Comparison of ENCODE assay signal across 9 mouse cellular contexts in genomic region chr9:56894006-56894405, GRCm38 (mm10). TPM values are rescaled to one million over a fixed set of nuclear protein-coding genes. Genes with fewer than 3 reads are reported as not detected.
A peak's percentile ranks its signal among the peaks of the same experiment; 100 is the strongest.
DNase-seq lines count a peak whose midpoint lies in the region; ATAC-seq and TF ChIP-seq lines count a peak whose summit lies in the region.
"Had no signal": no experiment of that assay in that cellular context is flagged by ENCODE, and none has a peak within 500 bp of the region (broad histone marks: within the 10 kb centered on the region; RNA-seq: fewer than 3 reads in every experiment).

No protein-coding gene starts in this region.

- no peaks in the 10 kb centered on the region for H3K4me1 ChIP-seq in liver, embryonic 14.5 days (replicated peaks; ENCODE audit: control insufficient read depth in 2 of 2, insufficient read depth in 2 of 2, low read length in 1 of 2)
- 0 out of 2 replicates have a peak, but pooled peaks cover 6% of the 10 kb centered on the region for H3K4me1 ChIP-seq in liver, embryonic 11.5 days (replicated peaks; ENCODE audit: control insufficient read depth, insufficient read depth, low read length)
- peaks cover 9% of the 10 kb centered on the region; the same call in 1 of the 2 replicates for H3K4me1 ChIP-seq in hindbrain, postnatal 0 days (ENCODE audit: insufficient read depth, low read length)
- 0 out of 2 replicates have a peak, but pooled peaks cover 11% of the 10 kb centered on the region for H3K4me1 ChIP-seq in stomach, embryonic 16.5 days (ENCODE audit: control insufficient read depth, insufficient read depth, low read length)

- ATAC-seq in liver, embryonic 14.5 days (ENCODE audit: insufficient read depth): no peak
- ATAC-seq in liver, embryonic 11.5 days (replicated peaks; ENCODE audit: low FRiP score): no peak
- ATAC-seq in hindbrain, postnatal 0 days: no peak
- ATAC-seq in stomach, embryonic 16.5 days (ENCODE audit: insufficient read depth, low FRiP score): peak; percentile 25; the same call in 1 of the 2 replicates

- WGBS in liver, embryonic 14.5 days (ENCODE audit: insufficient replicate concordance): 11% methylated on average over 3 of the region's 3 CpGs
- 19% methylated on average over 3 of the region's 3 CpGs for WGBS in liver, embryonic 11.5 days
- 11% methylated on average over 3 of the region's 3 CpGs for WGBS in hindbrain, postnatal 0 days
- 24% methylated on average over 3 of the region's 3 CpGs for WGBS in stomach, embryonic 16.5 days

- TF ChIP-seq EP300 in liver, embryonic 14.5 days (IDR thresholded peaks at IDR 0.05; ENCODE audit: low read depth): no peak

- no peak overlapping the region for H3K27ac ChIP-seq in liver, embryonic 14.5 days
- H3K27ac ChIP-seq in liver, embryonic 11.5 days (ENCODE audit: low read depth, low read length): no peak overlapping the region
- H3K27ac ChIP-seq in hindbrain, postnatal 0 days: no peak overlapping the region
- H3K27ac ChIP-seq in stomach, embryonic 16.5 days (ENCODE audit: low read length): no peak overlapping the region

- H3K9ac ChIP-seq in liver, embryonic 14.5 days (replicated peaks): no peak overlapping the region
- H3K9ac ChIP-seq in liver, embryonic 11.5 days (ENCODE audit: low read depth, low read length): no peak overlapping the region
- H3K9ac ChIP-seq in hindbrain, postnatal 0 days (replicated peaks; ENCODE audit: low read length): no peak overlapping the region
- no peak overlapping the region for H3K9ac ChIP-seq in stomach, embryonic 16.5 days (ENCODE audit: low read length)

- TF ChIP-seq CTCF in liver, embryonic 14.5 days (IDR thresholded peaks at IDR 0.05; ENCODE audit: low read depth): peak; percentile 50
- peak; percentile 62 for TF ChIP-seq CTCF in hindbrain, postnatal 0 days (IDR thresholded peaks at IDR 0.05; ENCODE audit: low read depth)

- peak; percentile 46 for DNase-seq in embryo, embryonic 11 days
- no peak for DNase-seq in embryo, embryonic 9.5 days (ENCODE audit: extremely low spot score)
- DNase-seq in liver, embryonic 14.5 days (ENCODE audit: low read depth in 3 of 3, low spot score in 3 of 3): no peak
- no peak for DNase-seq in liver, embryonic 11.5 days (ENCODE audit: low spot score)
- DNase-seq in adipocyte (ENCODE audit: low spot score): peak; percentile 54
- peak; percentile 68 for DNase-seq in hindbrain, postnatal 0 days (ENCODE audit: low spot score)
- DNase-seq in left cerebral cortex, adult 11 months (ENCODE audit: low spot score): no peak

- H3K36me3 ChIP-seq in liver, embryonic 14.5 days (replicated peaks; ENCODE audit: control insufficient read depth, insufficient read depth, low read depth): no peaks in the 10 kb centered on the region
- H3K36me3 ChIP-seq in liver, embryonic 11.5 days (ENCODE audit: control insufficient read depth, insufficient read depth, low read length): no peaks in the 10 kb centered on the region
- H3K36me3 ChIP-seq in hindbrain, postnatal 0 days (ENCODE audit: insufficient read depth, low read length): no peaks in the 10 kb centered on the region
- H3K36me3 ChIP-seq in stomach, embryonic 16.5 days (ENCODE audit: control insufficient read depth, insufficient read depth, low read length): no peaks in the 10 kb centered on the region

- H3K4me3 ChIP-seq in liver, embryonic 14.5 days (ENCODE audit: insufficient read depth in 1 of 2, low read depth in 2 of 2, low read length in 2 of 2): no peak overlapping the region
- H3K4me3 ChIP-seq in liver, embryonic 11.5 days (ENCODE audit: low read depth, low read length): no peak overlapping the region
- H3K4me3 ChIP-seq in hindbrain, postnatal 0 days (ENCODE audit: low read length): no peak overlapping the region
- no peak overlapping the region for H3K4me3 ChIP-seq in stomach, embryonic 16.5 days (replicated peaks; ENCODE audit: low read length)

- H3K4me2 ChIP-seq in liver, embryonic 14.5 days (ENCODE audit: low read depth): no peak overlapping the region
- H3K4me2 ChIP-seq in liver, embryonic 11.5 days: no peak overlapping the region
- H3K4me2 ChIP-seq in hindbrain, postnatal 0 days (ENCODE audit: low read depth, low read length): no peak overlapping the region
- H3K4me2 ChIP-seq in stomach, embryonic 16.5 days (ENCODE audit: low read depth, low read length): 0 out of 2 replicates have a peak overlapping the region, but pooled peaks have one; percentile 9

- no peaks in the 10 kb centered on the region for H3K27me3 ChIP-seq in liver, embryonic 14.5 days (ENCODE audit: control insufficient read depth, insufficient read depth, low read length)
- no peaks in the 10 kb centered on the region; the same call in 1 of the 2 replicates for H3K27me3 ChIP-seq in liver, embryonic 11.5 days (replicated peaks; ENCODE audit: control insufficient read depth, insufficient read depth, low read length)
- H3K27me3 ChIP-seq in hindbrain, postnatal 0 days (ENCODE audit: insufficient read depth, low read length): no peaks in the 10 kb centered on the region
- no peaks in the 10 kb centered on the region for H3K27me3 ChIP-seq in stomach, embryonic 16.5 days (ENCODE audit: control insufficient read depth, insufficient read depth, low read length)

- H3K9me3 ChIP-seq in liver, embryonic 14.5 days (ENCODE audit: control insufficient read depth, low read length): no peaks in the 10 kb centered on the region
- H3K9me3 ChIP-seq in liver, embryonic 11.5 days (ENCODE audit: control insufficient read depth, low read length): no peaks in the 10 kb centered on the region
- no peaks in the 10 kb centered on the region for H3K9me3 ChIP-seq in hindbrain, postnatal 0 days (ENCODE audit: low read length)
- H3K9me3 ChIP-seq in stomach, embryonic 16.5 days (replicated peaks; ENCODE audit: control insufficient read depth, low read length): no peaks in the 10 kb centered on the region

RNA-seq across cellular contexts. Expression of gene Cspg4, which starts 29.2 kb away (rescaled TPM):
- 0.16 and 0.19 TPM in 2 replicates for polyA plus RNA-seq in liver, embryonic 14.5 days (2012; rRNA removed)
- polyA plus RNA-seq in liver, embryonic 14.5 days (2014; fragmentation: Nextera tagmentation; extraction: Ambion mirVana): 0.08 and 0.32 TPM in 2 replicates
- 1.1 and 1.3 TPM in 2 replicates for polyA plus RNA-seq in liver, embryonic 11.5 days (2014; fragmentation: Nextera tagmentation; extraction: Ambion mirVana)
- 42.1 and 46.6 TPM in 2 replicates for total RNA-seq in hindbrain, postnatal 0 days (2014; rRNA removed)
- polyA plus RNA-seq in hindbrain, postnatal 0 days (2015; fragmentation: Nextera tagmentation; extraction: Ambion mirVana): 7.3 and 7.6 TPM in 2 replicates
- polyA plus RNA-seq in stomach, embryonic 16.5 days (2015; fragmentation: Nextera tagmentation; extraction: Ambion mirVana): 24.0 and 28.1 TPM in 2 replicates

RNA-seq across cellular contexts. Expression of gene Odf3l1, which starts 29.5 kb away (rescaled TPM):
- not detected in 2 replicates for polyA plus RNA-seq in liver, embryonic 14.5 days (2012; rRNA removed)
- polyA plus RNA-seq in liver, embryonic 14.5 days (2014; fragmentation: Nextera tagmentation; extraction: Ambion mirVana): not detected in 2 replicates
- polyA plus RNA-seq in liver, embryonic 11.5 days (2014; fragmentation: Nextera tagmentation; extraction: Ambion mirVana): 0.17 TPM in 1 of 2 replicates, not detected in the other
- 0.42 TPM in 1 of 2 replicates, not detected in the other for total RNA-seq in hindbrain, postnatal 0 days (2014; rRNA removed)
- 0.14 and 0.16 TPM in 2 replicates for polyA plus RNA-seq in hindbrain, postnatal 0 days (2015; fragmentation: Nextera tagmentation; extraction: Ambion mirVana)
- polyA plus RNA-seq in stomach, embryonic 16.5 days (2015; fragmentation: Nextera tagmentation; extraction: Ambion mirVana): 1.2 and 1.3 TPM in 2 replicates
- total RNA-seq: ES-E14 had no signal

RNA-seq across cellular contexts. Expression of gene Snx33, which starts 34.2 kb away (rescaled TPM):
- 0.74 and 0.78 TPM in 2 replicates for polyA plus RNA-seq in liver, embryonic 14.5 days (2012; rRNA removed)
- polyA plus RNA-seq in liver, embryonic 14.5 days (2014; fragmentation: Nextera tagmentation; extraction: Ambion mirVana): 0.62 and 0.66 TPM in 2 replicates
- 3.8 and 3.9 TPM in 2 replicates for polyA plus RNA-seq in liver, embryonic 11.5 days (2014; fragmentation: Nextera tagmentation; extraction: Ambion mirVana)
- 6.7 and 9.7 TPM in 2 replicates for total RNA-seq in hindbrain, postnatal 0 days (2014; rRNA removed)
- 2.3 and 2.4 TPM in 2 replicates for polyA plus RNA-seq in hindbrain, postnatal 0 days (2015; fragmentation: Nextera tagmentation; extraction: Ambion mirVana)
- polyA plus RNA-seq in stomach, embryonic 16.5 days (2015; fragmentation: Nextera tagmentation; extraction: Ambion mirVana): 12.9 and 13.1 TPM in 2 replicates

RNA-seq across cellular contexts. Expression of gene Imp3, which starts 43.3 kb away (rescaled TPM):
- polyA plus RNA-seq in liver, embryonic 14.5 days (2012; rRNA removed): 69.2 and 93.9 TPM in 2 replicates
- polyA plus RNA-seq in liver, embryonic 14.5 days (2014; fragmentation: Nextera tagmentation; extraction: Ambion mirVana): 49.0 and 49.8 TPM in 2 replicates
- 105 and 110 TPM in 2 replicates for polyA plus RNA-seq in liver, embryonic 11.5 days (2014; fragmentation: Nextera tagmentation; extraction: Ambion mirVana)
- 142 and 178 TPM in 2 replicates for total RNA-seq in hindbrain, postnatal 0 days (2014; rRNA removed)
- polyA plus RNA-seq in hindbrain, postnatal 0 days (2015; fragmentation: Nextera tagmentation; extraction: Ambion mirVana): 77.2 and 80.5 TPM in 2 replicates
- 73.9 and 80.1 TPM in 2 replicates for polyA plus RNA-seq in stomach, embryonic 16.5 days (2015; fragmentation: Nextera tagmentation; extraction: Ambion mirVana)

RNA-seq across cellular contexts. Expression of gene Snupn, which starts 56.7 kb away (rescaled TPM):
- polyA plus RNA-seq in liver, embryonic 14.5 days (2012; rRNA removed): 3.6 and 4.6 TPM in 2 replicates
- 8.7 and 8.8 TPM in 2 replicates for polyA plus RNA-seq in liver, embryonic 14.5 days (2014; fragmentation: Nextera tagmentation; extraction: Ambion mirVana)
- polyA plus RNA-seq in liver, embryonic 11.5 days (2014; fragmentation: Nextera tagmentation; extraction: Ambion mirVana): 21.7 and 22.6 TPM in 2 replicates
- total RNA-seq in hindbrain, postnatal 0 days (2014; rRNA removed): 11.3 and 17.6 TPM in 2 replicates
- 22.4 and 22.6 TPM in 2 replicates for polyA plus RNA-seq in hindbrain, postnatal 0 days (2015; fragmentation: Nextera tagmentation; extraction: Ambion mirVana)
- polyA plus RNA-seq in stomach, embryonic 16.5 days (2015; fragmentation: Nextera tagmentation; extraction: Ambion mirVana): 19.8 and 20.0 TPM in 2 replicates

Comparison
In these comparisons a context has a peak if more than half of its experiments do, and no peak if none do; other contexts are left out.
1. DNase-seq: peak in embryo, embryonic 11 days (single experiment), adipocyte (single experiment) and hindbrain, postnatal 0 days (single experiment); none in embryo, embryonic 9.5 days (single experiment), liver, embryonic 14.5 days (0 of 3), liver, embryonic 11.5 days (single experiment) and left cerebral cortex, adult 11 months (single experiment).